Mouse (Mus musculus) natural killer cell, adult 2 months (primary cell): ENCODE results near the gene Wdr38.
A peak's percentile ranks its signal among the peaks of the same experiment; 100 is the strongest.

Experiments used
- DNase-seq, 2 experiments: peaks; one replicate each; pipeline ENCODE4 v3.0.0; 2022; ENCODE audit warnings: low spot score in 2 of 2

Gene Wdr38

GRCm38 (mm10) chr2:38997386-38998374 lies at the start of gene Wdr38:
Wdr38 (plus strand) TSS chr2:38997476.
- peak; percentile 76 to 86 for DNase-seq

- no peak for DNase-seq
Observed at GRCm38 (mm10) chr2:38947566-38947965, 49.7 kb upstream of the Wdr38 start.

- no peak for DNase-seq
Observed at GRCm38 (mm10) chr2:38950281-38950719, 47.0 kb upstream of the Wdr38 start.

GRCm38 (mm10) chr2:38953152-38953883 lies 44.0 kb upstream of the Wdr38 start:
- no peak for DNase-seq

- no peak for DNase-seq
Observed at GRCm38 (mm10) chr2:38956062-38956461, 41.2 kb upstream of the Wdr38 start.

- DNase-seq = no peak
Observed at GRCm38 (mm10) chr2:38957671-38958223, 39.5 kb upstream of the Wdr38 start.

GRCm38 (mm10) chr2:38964198-38964597 lies 33.1 kb upstream of the Wdr38 start:
- DNase-seq = no peak

- DNase-seq = no peak
Observed at GRCm38 (mm10) chr2:38969650-38970049, 27.6 kb upstream of the Wdr38 start.

- no peak for DNase-seq
Observed at GRCm38 (mm10) chr2:38970057-38970456, 27.2 kb upstream of the Wdr38 start.

- DNase-seq = no peak
Observed at GRCm38 (mm10) chr2:38973223-38973622, 24.1 kb upstream of the Wdr38 start.

GRCm38 (mm10) chr2:38973701-38974100 lies 23.6 kb upstream of the Wdr38 start:
- no peak for DNase-seq

- DNase-seq = no peak
Observed at GRCm38 (mm10) chr2:38974171-38974570, 23.1 kb upstream of the Wdr38 start.

- no peak for DNase-seq
Observed at GRCm38 (mm10) chr2:38975181-38975580, 22.1 kb upstream of the Wdr38 start.

GRCm38 (mm10) chr2:38975941-38976805 lies 21.1 kb upstream of the Wdr38 start:
- DNase-seq = no peak

- DNase-seq = no peak
Observed at GRCm38 (mm10) chr2:38977837-38978236, 19.4 kb upstream of the Wdr38 start.

GRCm38 (mm10) chr2:38983456-38983855 lies 13.8 kb upstream of the Wdr38 start:
- no peak for DNase-seq

GRCm38 (mm10) chr2:38986580-38986979 lies 10.7 kb upstream of the Wdr38 start:
- DNase-seq = no peak

GRCm38 (mm10) chr2:38987371-38987770 lies 9.9 kb upstream of the Wdr38 start:
- no peak for DNase-seq

GRCm38 (mm10) chr2:38987803-38988510 lies 9.3 kb upstream of the Wdr38 start:
- DNase-seq = no peak

GRCm38 (mm10) chr2:38988929-38989328 lies 8.3 kb upstream of the Wdr38 start:
- no peak for DNase-seq

GRCm38 (mm10) chr2:38992004-38992403 lies 5.3 kb upstream of the Wdr38 start:
- DNase-seq = no peak
